Mouse (Mus musculus) forebrain, embryonic 16.5 days (tissue): ENCODE results near the gene Myt1. TPM values are rescaled to one million over a fixed set of nuclear protein-coding genes. Genes with fewer than 3 reads are reported as not detected.

Source experiments
- ATAC-seq: fragments of 200-750 bp; cut with Nextera tagmentation; 2 replicates; pipeline ENCODE4 v1.8.0; 2017; ENCODE audit warnings: mild to moderate bottlenecking, moderate library complexity
- H3K27ac ChIP-seq: fragments of 300-500 bp; sonication (generic); 2 replicates; pipeline ENCODE4 v1.5.1; 2014; ENCODE audit warnings: low read length, control low read depth
- H3K27me3 ChIP-seq: fragments of 300-500 bp; sonication (generic); replicated peaks from 2 replicates; pipeline ENCODE4 v1.6.1; 2014; ENCODE audit warnings: low read length; ENCODE audit not compliant: control insufficient read depth, insufficient read depth
- H3K36me3 ChIP-seq: fragments of 300-500 bp; sonication (generic); 2 replicates; pipeline ENCODE4 v1.6.1; 2014; ENCODE audit not compliant: control insufficient read depth, insufficient read depth
- H3K4me1 ChIP-seq: fragments of 300-500 bp; sonication (generic); replicated peaks from 2 replicates; pipeline ENCODE4 v1.6.1; 2014; ENCODE audit warnings: low read length; ENCODE audit not compliant: control insufficient read depth, insufficient read depth
- H3K4me2 ChIP-seq: fragments of 300-500 bp; sonication (generic); 2 replicates; pipeline ENCODE4 v1.6.1; 2014; ENCODE audit warnings: mild to moderate bottlenecking, low read length, control low read depth
- H3K4me3 ChIP-seq: fragments of 300-500 bp; sonication (generic); replicated peaks from 2 replicates; pipeline ENCODE4 v1.5.1; 2014; ENCODE audit warnings: mild to moderate bottlenecking, low read length, control low read depth
- H3K9ac ChIP-seq: fragments of 300-500 bp; sonication (generic); replicated peaks from 2 replicates; pipeline ENCODE4 v1.6.1; 2014; ENCODE audit warnings: low read depth, low read length, control low read depth
- H3K9me3 ChIP-seq: fragments of 300-500 bp; sonication (generic); 2 replicates; pipeline ENCODE4 v1.6.1; 2016; ENCODE audit warnings: low read length; ENCODE audit not compliant: control insufficient read depth
- WGBS: fragments of 180-500 bp; shearing (Covaris S2); extraction: QIAGEN DNeasy Blood & Tissue Kit; methylation state at CpG from one replicate; pipeline ENCODE4 v1.1.7; 2014; 5-methylcytosine and 5-hydroxymethylcytosine counted together
- polyA plus RNA-seq: library from polyadenylated mRNA; unstranded; fragments of >200 nt; fragmentation: Nextera tagmentation; extraction: Ambion mirVana; gene quantifications from 2 replicates; pipeline ENCODE4 v1.2.1, GENCODE M21; 2015

Gene Myt1
- polyA plus RNA-seq, 1 experiment from 2014 or later = 24.2 TPM

DNA sequence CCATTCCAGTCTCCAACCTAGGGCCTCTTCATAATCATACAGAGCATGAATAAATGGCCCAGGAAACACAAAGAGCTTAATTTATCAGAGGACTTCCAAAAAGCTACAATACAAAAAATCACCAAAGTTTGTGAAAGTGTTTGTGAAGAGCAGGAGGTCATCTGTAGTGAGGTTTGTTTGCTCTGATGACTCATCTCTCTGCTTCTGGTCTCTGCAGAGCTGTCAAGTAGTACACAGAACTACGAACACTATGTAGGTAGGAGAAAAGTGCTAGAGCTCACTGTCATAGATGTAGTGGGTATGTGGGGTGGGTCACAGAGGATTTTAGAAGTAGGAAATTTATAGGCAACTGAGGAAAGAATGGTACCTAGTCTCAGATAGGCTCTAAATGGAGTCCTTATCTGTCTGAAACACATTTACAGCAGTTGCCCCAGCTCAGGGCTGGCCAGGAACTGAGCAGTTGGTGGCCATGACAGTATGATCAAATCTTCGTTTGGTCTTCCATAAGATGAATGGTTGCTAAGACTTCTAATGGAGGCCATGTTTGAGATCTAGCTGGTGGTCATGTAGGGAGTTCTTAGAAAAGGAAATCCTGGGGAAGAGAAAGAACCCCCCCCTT is 66.0 kb downstream of the Myt1 start:
- H3K4me1 ChIP-seq = no peaks in the 10 kb centered on the region
- H3K27ac ChIP-seq = no peak overlapping the region
- no peak overlapping the region for H3K4me2 ChIP-seq
- WGBS = 70% methylated on average over 2 of the region's 2 CpGs
- H3K9ac ChIP-seq = no peak overlapping the region
- H3K4me3 ChIP-seq = no peak overlapping the region
- ATAC-seq = no peak
- H3K36me3 ChIP-seq = peaks cover 18% of the 10 kb centered on the region
- H3K27me3 ChIP-seq = no peaks in the 10 kb centered on the region
- no peaks in the 10 kb centered on the region for H3K9me3 ChIP-seq

DNA sequence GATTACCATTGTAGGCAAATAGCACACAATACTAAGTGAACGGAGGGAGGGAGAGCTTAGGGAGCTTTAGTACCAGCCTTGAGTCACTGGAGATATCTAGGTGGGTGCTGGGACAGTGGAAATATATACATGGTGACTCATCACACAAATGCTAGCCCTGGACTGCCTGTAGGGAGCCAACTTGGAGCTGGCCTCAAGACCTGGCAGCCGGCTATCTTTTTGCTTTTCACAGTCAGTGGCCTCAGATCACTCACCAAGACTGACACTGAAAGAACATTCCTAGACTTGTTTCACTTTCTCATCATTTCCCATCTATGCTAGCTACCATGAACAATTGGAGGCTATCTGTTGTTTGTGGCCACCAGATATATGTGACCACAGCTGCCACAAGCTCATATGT is 69.6 kb downstream of the Myt1 start:
- Histone ChIP-seq H3K27ac (no peak overlapping the region), H3K4me1 (peaks cover 6% of the 10 kb centered on the region), H3K27me3 (no peaks in the 10 kb centered on the region), H3K4me3 (no peak overlapping the region), H3K36me3 (peaks cover 5% of the 10 kb centered on the region; the same call in 1 of the 2 replicates), H3K9ac (no peak overlapping the region), H3K9me3 (no peaks in the 10 kb centered on the region), H3K4me2 (no peak overlapping the region)
- WGBS = 75% methylated on average over 2 of the region's 2 CpGs
- ATAC-seq = no peak

DNA sequence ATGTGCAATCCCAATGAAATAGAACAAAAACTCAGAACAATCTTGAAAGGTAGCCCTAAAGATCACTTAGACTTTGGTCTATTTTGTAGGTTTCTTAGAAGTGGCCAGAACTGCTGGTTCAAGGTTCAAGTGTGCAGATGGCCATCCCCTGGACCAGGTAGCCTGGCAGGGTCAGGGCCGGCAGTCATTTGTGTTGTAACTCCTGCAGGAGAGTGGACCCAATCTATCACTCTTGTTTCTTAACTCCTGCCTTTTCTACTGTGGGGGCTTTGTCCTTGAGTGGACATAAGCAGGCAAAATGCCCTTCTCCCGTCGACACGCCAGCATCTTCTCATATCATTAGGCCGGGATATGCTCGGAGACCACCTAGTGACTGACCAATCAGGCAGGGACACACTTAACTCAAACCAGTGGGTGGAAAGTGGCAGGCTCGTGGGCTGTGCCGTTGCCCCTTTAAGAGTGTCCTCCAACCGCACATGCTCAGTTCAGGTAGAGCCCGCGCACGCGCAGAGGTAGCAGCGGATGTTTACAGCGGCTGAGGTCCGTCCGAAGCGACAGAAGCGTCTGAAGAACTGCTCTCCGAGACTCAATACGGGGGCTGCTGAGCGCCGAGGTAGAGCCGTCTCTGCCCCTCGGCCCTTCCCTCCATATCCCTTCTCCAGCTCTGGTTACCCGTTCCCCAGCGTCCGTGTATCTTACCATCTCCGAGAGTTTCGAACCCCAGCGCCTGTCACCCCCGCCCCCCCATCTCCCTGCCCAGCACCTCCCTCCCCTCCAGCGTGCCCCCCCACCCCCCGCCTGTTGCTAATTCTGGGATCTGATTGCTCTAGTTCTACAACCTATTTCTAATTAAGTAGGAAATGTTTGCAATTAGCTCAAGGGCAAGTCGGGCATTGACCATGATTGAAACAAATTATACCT is 74.5 kb downstream of the Myt1 start, which contains the start of gene Pcmtd2:
Pcmtd2 (plus strand) TSS at position 483 of the 921 bp plus-strand sequence.
- ATAC-seq = peak; percentile 99
- Histone ChIP-seq H3K4me2 (peak within 1 kb of the TSS; percentile 72), H3K9me3 (no peaks in the 10 kb centered on the region), H3K36me3 (no peaks in the 10 kb centered on the region), H3K9ac (peak within 1 kb of the TSS; percentile 79), H3K4me1 (peaks cover 15% of the 10 kb centered on the region), H3K27ac (peak within 1 kb of the TSS; percentile 85), H3K27me3 (no peaks in the 10 kb centered on the region), H3K4me3 (peak within 1 kb of the TSS; percentile 74)
- under 1% methylated on average over 32 of the region's 35 CpGs for WGBS

DNA sequence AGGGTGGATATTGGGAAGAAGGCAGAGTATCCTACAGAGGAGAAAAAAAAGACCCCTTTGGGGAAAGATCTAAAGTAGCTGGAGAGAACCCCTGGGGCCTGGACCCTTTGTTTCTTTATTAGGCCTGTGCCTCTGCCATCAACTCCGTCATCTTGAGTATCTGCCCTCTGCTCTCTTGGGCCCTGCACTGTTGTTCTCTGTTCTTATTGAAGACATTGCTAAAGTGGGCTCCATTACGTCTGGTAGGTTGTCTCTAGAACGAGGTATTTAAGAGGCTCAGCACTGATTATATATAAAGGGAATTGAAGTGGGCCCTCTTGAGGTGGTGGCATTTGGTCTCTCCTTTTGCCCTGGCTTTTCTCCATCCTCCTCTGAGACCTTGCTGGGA is 75.2 kb downstream of the Myt1 start:
- WGBS = 1% methylated on average over 3 of the region's 3 CpGs
- H3K36me3 ChIP-seq = no peaks in the 10 kb centered on the region

DNA sequence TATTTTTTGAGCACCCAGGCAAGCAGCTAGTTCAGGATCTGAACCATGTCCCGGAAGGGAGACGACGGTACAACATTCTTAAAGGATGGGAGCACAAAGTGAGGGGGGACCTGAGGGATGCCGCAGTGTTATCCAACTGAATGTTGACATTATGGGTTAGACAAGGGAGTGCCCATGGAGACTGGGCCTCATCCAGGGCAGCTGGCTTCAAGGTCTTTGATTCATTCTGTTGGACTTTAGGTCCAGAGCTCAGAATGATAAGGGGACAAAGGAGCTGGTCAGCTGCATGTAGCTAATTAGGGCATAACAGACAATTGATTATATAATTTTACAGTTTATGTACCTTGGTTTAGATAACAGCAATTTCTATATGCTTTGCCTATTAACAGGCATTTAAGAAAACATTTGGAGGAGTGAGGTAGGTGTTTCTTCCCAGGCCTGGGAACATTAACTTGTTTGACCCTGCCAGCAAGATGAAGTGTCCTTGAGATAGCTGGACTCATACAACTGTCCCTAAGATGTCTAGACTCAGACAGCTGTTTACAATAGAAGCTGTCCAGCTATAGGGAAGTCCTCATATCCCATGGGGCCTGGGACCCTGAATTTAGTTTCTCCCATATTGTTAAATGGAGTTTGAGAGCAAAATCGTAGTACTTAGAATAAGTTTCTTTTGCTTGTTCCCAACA is 82.7 kb downstream of the Myt1 start:
- WGBS = 79% methylated on average over 5 of the region's 5 CpGs
- H3K27me3 ChIP-seq = no peaks in the 10 kb centered on the region
- peaks cover 15% of the 10 kb centered on the region for H3K36me3 ChIP-seq
- H3K4me1 ChIP-seq = no peaks in the 10 kb centered on the region
- no peak overlapping the region for H3K4me3 ChIP-seq
- no peak for ATAC-seq
- no peak overlapping the region for H3K4me2 ChIP-seq
- H3K9me3 ChIP-seq = no peaks in the 10 kb centered on the region
- H3K9ac ChIP-seq = no peak overlapping the region
- H3K27ac ChIP-seq = no peak overlapping the region

More for the DNA sequence above, 75.2 kb downstream of the Myt1 start:
- peak; percentile 22; the same call in 1 of the 2 replicates for ATAC-seq
- H3K4me2 ChIP-seq = peak overlapping the region; percentile 72
- peaks cover 15% of the 10 kb centered on the region for H3K4me1 ChIP-seq
- no peaks in the 10 kb centered on the region for H3K9me3 ChIP-seq
- H3K9ac ChIP-seq = peak overlapping the region; percentile 79
- H3K4me3 ChIP-seq = peak overlapping the region; percentile 74
- H3K27me3 ChIP-seq = no peaks in the 10 kb centered on the region
- no peak overlapping the region for H3K27ac ChIP-seq

DNA sequence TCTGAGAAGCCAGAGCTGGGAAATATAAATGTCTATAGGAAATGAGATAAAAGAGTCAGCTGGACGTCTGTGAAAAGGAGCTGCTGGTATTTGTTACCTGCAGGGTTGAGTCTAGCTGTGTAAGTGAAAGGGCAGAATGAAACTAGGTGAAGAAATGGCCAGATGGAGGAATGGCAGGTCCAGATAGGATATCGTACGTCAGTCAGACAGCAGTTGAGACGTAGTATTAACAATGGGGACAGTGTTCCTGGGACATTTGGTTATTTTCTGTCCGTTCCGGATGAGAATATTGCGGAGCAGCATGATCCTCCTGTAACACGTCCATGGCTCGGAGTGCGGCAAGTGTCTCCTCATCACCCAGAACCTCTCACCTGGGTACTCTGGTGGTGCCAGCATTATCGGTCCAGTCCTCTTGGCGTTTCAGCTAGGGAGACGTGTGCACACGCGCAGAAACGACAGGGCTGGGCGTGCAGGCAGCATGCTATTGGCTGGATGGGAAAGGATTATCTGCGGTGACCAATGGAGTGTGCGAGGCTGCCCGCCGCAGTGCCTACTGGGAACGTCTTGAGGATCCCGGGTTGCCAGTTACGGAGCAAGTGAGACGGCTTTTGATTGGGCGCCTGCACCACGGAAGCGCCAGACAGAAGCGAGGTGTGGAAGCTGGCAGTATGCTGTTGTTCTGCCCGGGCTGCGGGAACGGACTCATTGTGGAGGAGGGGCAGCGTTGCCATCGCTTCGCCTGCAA is 100.8 kb downstream of the Myt1 start, which contains the start of gene Polr3k:
Polr3k (plus strand) TSS at position 547 of the 745 bp plus-strand sequence.
- Histone ChIP-seq H3K4me2 (peak within 1 kb of the TSS; percentile 91), H3K27ac (peak within 1 kb of the TSS; percentile 93), H3K27me3 (no peaks in the 10 kb centered on the region), H3K4me3 (peak within 1 kb of the TSS; percentile 82), H3K4me1 (peaks cover 26% of the 10 kb centered on the region), H3K9me3 (no peaks in the 10 kb centered on the region), H3K9ac (peak within 1 kb of the TSS; percentile 91), H3K36me3 (peaks cover 11% of the 10 kb centered on the region; the same call in 1 of the 2 replicates)
- WGBS = under 1% methylated on average over 35 of the region's 35 CpGs
- ATAC-seq = peak; percentile 100

DNA sequence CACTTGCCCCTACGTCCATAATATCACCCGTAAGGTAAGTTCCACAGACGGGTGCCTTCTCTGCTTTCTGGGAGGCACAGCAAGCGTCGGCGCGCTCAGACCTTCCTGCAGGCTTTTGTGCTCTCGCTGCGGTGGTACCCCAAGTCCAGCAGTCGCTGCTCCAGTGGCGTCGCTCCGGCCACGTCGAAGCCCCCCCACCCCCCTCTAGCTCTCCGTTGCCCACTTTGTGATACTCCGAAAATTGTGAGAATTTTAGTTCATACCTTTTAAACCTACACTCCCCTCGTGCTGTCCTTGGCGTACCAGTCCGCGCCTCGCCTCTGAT is 101.4 kb downstream of the Myt1 start:
- H3K27ac ChIP-seq = peak overlapping the region; percentile 93
- peaks cover 26% of the 10 kb centered on the region for H3K4me1 ChIP-seq
- H3K9me3 ChIP-seq = no peaks in the 10 kb centered on the region
- peak overlapping the region; percentile 82 for H3K4me3 ChIP-seq
- peak overlapping the region; percentile 89 for H3K4me2 ChIP-seq
- WGBS = 0% methylated on average over 22 of the region's 22 CpGs
- peaks cover 15% of the 10 kb centered on the region; the same call in 1 of the 2 replicates for H3K36me3 ChIP-seq
- ATAC-seq = peak; percentile 11
- H3K9ac ChIP-seq = peak overlapping the region; percentile 91
- H3K27me3 ChIP-seq = no peaks in the 10 kb centered on the region

DNA sequence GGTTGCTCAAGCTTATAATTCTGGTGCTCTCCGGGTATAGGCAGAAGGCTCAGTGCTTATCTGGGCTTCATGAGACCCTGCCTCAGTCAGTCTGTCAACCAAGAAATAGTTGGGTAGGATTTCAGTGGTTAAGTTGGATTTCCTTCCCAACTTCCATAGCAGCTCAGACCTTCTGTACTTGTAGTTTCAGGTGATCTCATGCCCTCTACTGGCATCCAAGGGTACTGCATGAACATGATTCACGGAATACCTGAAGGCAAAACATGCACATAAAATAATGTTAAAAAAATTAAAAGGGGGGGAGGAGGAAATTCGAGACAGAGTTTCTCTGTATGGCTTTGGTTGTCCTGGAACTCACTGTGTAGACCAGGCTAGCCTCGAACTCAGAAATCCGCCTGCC is 103.8 kb downstream of the Myt1 start:
- H3K4me3 ChIP-seq = no peak overlapping the region
- 52% methylated on average over 5 of the region's 5 CpGs for WGBS
- peaks cover 26% of the 10 kb centered on the region for H3K4me1 ChIP-seq
- H3K9ac ChIP-seq = no peak overlapping the region
- H3K27me3 ChIP-seq = no peaks in the 10 kb centered on the region
- peaks cover 25% of the 10 kb centered on the region for H3K36me3 ChIP-seq
- no peak overlapping the region for H3K27ac ChIP-seq
- ATAC-seq = no peak
- no peak overlapping the region for H3K4me2 ChIP-seq
- no peaks in the 10 kb centered on the region for H3K9me3 ChIP-seq
